Mouse (Mus musculus) spleen, postnatal 10 days (tissue): ENCODE results near the gene Csmd2.
"Not testable (repeated sequence)": the region's sequence is repeated elsewhere in the genome, so short reads cannot be mapped to it uniquely, and the experiment has no call there.

Experiments used
- DNase-seq, 2 experiments: peaks; one replicate each; pipeline ENCODE4 v3.0.0; 2021 to 2022; ENCODE audit warnings: low spot score in 2 of 2

The Csmd2 gene

DNA sequence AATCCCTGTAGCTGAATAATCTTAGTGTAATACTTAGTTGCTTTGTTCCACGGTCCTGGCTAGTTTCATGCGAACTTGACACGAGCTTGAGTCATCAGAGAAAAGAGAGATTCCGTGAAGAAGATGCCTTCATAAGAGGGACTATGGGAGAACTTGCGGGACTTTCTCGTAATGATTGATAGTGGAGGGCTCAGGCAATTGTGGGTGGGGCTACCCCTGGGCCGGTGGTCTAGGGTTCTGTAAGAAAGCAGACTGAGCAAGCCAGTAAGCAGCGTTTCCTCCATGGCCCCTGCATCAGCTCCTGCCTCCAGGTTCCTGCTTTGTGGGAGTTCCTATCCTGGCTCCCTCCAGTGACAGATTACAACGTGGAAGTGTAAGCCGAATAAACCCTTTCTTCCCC is 623.0 kb downstream of the Csmd2 start:
- DNase-seq = no peak

DNA sequence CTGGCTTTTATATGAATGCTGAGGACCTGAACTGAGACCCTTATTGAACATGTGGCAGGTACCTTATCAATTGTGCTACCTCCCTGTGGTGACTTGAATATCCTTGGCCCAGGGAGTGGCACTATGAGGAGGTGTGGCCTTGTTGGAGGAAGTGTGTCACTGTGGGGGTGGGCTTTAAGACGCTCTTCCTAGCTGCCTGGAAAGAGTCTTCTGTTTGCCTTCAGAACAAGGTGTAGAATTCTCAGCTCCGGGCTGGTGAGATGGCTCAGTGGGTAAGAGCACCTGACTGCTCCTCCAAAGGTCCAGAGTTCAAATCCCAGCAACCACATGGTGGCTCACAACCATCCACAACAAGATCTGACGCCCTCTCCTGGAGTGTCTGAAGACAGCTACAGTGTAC is 624.1 kb downstream of the Csmd2 start:
- DNase-seq = not testable (repeated sequence)

DNA sequence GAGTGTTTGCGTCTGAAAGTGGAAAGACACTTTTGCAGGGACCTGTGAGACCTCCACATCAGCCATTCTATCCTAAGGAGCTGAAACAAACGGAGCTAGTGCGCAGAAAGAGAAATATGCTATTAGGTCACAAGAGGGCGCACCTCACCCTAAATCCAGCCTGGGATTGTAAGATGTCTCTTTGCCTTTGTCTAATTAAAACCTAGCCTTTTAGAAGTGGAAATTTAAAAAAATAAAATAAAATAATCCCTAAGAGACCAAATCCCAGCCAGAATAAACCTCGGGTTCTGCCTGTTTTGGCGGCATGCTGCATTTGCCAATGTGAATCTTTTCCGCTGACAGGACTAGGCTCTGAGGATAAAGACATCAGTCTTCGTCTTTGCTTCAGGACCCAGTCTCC is 625.7 kb downstream of the Csmd2 start:
- DNase-seq = peak in 1 of 2 experiments; percentile 43

DNA sequence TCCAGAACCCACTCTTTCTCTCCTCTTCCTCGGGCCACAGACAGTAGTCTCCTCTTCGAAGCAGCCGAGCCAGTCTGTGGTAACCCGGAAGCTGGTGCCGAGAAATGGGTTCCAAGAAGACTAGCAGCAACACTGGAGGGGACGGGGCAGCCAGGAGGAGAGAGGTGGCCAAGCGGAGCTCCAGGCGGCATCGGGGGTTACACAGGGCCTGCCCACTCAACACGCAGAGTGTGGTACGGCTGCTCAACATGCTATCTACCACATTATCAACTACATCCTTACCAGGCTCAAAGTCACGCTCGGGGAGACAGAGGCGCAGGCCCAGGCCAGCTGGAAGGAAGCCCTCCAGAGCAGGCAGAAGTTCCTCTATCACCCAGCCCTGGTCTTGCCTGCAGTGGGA is 628.1 kb downstream of the Csmd2 start:
- peak in 1 of 2 experiments; percentile 48 for DNase-seq
